Mouse (Mus musculus) spleen, postnatal 14 days (tissue): ENCODE measurements around the gene Tsen2.

Source experiments
- DNase-seq, 2 experiments: peaks; one replicate each; pipeline ENCODE4 v3.0.0; 2021 to 2022; ENCODE audit warnings: low spot score in 2 of 2

The Tsen2 gene

GRCm38 (mm10) chr6:115544442-115544970, at the start of gene Tsen2:
TSS of gene Tsen2 (plus strand) at chr6:115544664.
- peak; percentile 88 to 93 for DNase-seq

DNA sequence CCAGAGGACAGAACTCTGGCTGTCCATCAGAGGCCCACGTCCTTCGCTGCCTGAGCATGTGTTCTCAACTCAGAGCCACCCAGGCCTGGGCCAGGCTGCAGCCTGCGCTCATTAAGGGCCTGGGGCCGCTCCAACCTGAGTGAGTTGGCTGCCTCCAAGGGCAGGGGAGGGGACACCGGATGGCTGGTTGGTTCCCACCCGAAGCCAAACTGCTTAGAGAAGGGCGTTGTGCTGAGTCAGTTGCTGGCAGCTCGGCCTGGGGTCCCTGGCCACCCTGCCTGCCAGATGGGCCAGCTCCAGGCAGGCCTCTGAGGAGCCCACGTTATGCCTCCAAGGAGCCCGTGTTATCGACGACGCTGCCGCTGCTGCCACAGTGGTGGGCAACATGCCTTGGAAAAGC, 44.9 kb upstream of the Tsen2 start:
- DNase-seq: no peak

GRCm38 (mm10) chr6:115500234-115500633, 44.2 kb upstream of the Tsen2 start:
- DNase-seq: no peak

GRCm38 (mm10) chr6:115501131-115501530, 43.3 kb upstream of the Tsen2 start:
- no peak for DNase-seq

GRCm38 (mm10) chr6:115503038-115503437, 41.4 kb upstream of the Tsen2 start:
- no peak for DNase-seq

DNA sequence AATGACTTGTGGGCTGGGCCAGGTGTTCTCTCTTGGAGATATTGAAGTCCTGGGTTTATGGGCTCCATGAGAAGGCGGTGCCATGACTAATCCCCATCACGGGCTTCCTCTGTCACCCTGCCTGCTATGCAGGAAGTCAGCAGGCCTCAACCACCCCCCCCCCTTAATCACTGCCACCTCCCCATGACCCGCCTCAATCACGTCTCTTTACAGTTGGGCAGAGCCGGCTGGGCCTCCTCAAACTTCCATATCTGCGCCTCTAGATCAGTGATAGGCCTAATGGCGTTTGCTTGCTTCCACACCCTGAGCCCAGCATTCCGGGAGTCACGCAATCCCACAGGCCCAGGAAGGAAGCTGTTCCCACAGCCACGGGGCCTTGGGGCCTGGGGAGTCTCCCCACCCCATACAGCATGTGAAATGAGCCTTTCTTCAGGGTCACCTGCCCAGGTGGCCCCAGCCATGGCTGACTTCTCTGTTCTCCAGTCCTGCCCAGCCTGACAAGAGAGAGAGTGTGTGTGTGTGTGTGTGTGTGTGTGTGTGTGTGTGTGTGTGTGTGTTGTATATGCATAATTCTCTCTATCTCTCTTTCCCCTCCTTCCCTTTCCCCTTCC, 40.8 kb upstream of the Tsen2 start:
- DNase-seq: no peak

- no peak for DNase-seq
Measured at GRCm38 (mm10) chr6:115504160-115504558, 40.3 kb upstream of the Tsen2 start.

DNA sequence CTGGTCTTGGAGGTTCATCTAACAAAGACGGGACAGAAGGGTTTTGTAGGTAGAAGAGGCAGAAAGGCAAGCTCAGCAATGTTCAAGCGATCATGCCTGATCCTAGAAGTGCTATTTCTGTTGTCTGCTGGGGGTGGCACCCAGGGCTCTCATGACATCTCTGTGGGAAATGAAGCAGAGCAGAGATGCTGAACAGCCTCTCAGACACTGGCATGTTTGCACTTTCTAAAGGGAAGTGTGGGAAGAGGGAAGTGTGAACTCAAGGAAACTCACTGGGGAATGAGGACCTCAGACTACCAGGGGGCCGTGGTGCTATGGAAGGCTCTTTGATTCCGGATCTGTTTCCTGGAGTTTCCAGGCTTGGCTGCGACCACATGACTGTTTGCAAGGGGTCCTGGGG, 39.5 kb upstream of the Tsen2 start:
- DNase-seq: no peak

DNA sequence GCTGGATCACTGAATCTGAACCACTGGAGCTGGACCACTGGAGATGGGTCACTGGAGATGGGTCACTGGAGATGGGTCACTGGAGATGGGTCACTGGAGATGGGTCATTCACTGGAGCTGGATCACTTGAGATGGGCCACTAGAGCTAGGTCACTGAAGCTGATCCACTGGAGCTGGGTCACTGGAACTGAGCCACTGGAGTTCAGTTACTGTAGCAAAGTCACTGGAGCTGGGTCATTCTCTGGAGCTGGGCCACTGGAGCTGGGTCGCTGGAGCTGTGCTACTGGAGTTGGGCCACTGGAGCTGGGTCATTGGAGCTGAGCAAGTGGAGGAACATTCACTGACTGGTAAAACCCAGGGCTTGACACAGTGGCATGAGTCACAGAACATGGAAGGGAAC, 38.0 kb upstream of the Tsen2 start:
- DNase-seq: no peak

- no peak for DNase-seq
Measured at GRCm38 (mm10) chr6:115511447-115511846, 33.0 kb upstream of the Tsen2 start.

- no peak for DNase-seq
Measured at GRCm38 (mm10) chr6:115513207-115513606, 31.3 kb upstream of the Tsen2 start.

DNA sequence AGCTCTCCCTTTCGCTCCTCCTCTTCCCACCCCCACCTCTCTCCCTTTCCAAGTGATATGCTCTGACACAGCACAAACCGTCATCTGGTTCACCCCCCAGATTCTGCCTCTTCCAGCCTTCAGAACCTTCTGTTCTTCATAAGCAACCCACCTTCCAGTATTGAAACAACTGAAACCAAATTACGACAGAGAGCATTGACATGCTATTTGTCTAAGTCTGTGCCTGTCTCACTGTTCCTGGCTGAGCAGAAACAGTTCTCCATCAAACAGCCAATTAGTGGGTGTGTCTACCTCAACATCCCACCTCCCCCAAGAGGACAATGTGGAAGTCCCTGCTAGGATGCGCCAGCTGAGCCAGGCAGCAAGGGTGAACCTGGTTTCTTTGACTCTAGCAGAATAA, 26.6 kb upstream of the Tsen2 start:
- no peak for DNase-seq

DNA sequence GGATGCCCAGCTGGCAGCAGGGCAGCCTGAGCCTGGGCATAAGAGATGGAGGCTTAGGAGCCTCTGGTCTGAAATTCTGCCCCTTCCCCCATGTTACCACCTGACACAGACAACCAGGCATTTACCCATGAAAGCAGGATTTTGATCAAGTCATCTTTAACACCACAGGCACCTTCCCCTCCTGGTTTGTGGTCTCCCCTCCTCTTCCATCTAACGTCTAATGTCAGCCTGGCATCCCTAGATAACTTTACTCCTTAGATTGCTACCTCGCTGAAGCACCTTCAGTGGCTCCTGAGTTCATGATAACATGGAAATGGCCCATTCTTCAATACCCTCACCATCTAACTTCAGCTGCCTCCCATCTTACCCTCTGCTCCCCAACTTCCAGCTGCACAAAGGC, 26.1 kb upstream of the Tsen2 start:
- no peak for DNase-seq

- peak in 1 of 2 experiments; percentile 7 for DNase-seq
Measured at GRCm38 (mm10) chr6:115519275-115519699, 25.2 kb upstream of the Tsen2 start.

- no peak for DNase-seq
Measured at GRCm38 (mm10) chr6:115521923-115522322, 22.5 kb upstream of the Tsen2 start.

- no peak for DNase-seq
Measured at GRCm38 (mm10) chr6:115522691-115523146, 21.7 kb upstream of the Tsen2 start.

GRCm38 (mm10) chr6:115523201-115523600, 21.3 kb upstream of the Tsen2 start:
- DNase-seq: no peak

- DNase-seq: no peak
Measured at GRCm38 (mm10) chr6:115524449-115524990, 19.9 kb upstream of the Tsen2 start.

GRCm38 (mm10) chr6:115527418-115527817, 17.0 kb upstream of the Tsen2 start:
- no peak for DNase-seq

DNA sequence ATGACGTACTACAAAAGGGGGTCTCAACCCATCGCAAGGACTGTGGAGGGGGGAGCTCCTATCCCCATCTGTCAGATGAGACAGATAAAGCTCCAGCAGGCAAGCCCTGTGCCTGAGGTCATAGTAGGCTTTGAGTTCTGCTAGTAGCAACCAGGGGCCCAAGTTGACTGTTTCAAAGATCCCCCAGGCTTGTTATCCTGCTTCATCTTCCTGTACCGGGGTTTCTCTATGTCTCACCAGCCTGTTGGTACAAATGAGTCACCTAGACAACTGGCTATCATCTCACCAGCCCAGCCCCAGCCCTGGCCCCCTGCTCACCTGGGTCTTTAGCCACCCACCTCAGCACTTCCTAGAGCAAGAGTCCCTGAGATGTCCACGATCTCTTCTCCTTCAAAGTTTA, 16.1 kb upstream of the Tsen2 start:
- no peak for DNase-seq

DNA sequence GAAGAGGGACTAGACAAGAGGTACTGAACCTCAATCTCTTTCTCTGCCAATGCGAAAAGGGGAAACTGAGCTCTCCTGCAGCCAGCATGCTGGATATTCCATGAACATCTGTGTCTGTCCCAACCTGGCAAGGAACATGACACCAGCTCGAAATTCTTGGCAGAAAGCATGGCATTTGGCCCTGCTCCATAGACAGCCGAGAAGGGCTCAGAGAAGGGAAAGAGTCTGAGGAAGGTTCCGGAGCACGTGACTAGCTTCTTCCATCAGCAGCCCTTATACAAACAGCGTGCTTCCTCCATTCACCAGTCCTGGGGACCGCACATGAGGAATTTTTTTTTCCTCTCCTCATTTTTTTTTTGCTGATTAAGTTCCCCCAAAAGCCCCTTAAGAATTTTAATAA, 9.8 kb upstream of the Tsen2 start:
- DNase-seq: no peak

- no peak for DNase-seq
Measured at GRCm38 (mm10) chr6:115536169-115536568, 8.3 kb upstream of the Tsen2 start.

DNA sequence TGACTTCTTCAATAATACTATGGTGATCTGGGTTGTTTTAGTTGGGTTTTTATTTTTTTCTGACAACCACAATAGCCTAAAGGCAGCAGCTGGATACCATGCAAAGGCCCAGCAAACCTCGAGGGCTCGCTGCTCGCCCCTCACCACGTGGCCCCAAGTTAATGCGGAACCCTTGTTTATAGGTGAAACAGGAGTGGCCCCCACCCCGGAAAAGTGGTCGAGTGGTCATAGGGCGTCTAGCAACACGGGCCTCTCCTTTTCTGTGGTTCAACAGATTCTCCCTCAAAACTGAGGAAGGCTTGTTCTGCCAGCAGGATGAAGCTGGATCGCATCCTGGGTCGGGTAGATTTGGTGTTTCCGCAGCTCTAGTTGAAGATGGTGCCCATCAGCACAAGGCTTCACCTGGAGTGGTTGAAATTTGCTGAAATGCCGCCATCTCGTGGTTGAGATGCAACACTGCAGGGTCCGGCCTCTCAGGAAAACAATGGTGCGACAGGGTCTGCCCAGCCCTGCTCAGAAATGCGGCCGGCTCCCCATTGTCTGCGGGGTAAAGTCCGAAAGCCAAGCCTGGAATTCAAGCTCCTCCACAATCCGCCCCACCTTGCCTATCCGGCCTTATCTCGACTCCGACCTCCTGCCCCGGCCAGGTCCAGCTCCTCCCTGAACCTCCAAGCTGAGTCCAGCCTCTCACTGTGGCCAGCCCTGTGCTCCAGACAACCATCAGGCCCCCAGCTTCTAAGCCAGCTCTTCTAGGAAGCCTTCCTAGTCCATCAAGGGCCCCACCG, 5.6 kb upstream of the Tsen2 start:
- DNase-seq: peak; percentile 41 to 63
